Mouse (Mus musculus) CH12.LX (cell line): ENCODE results near the gene Ccdc78. TPM values are rescaled to one million over a fixed set of nuclear protein-coding genes. Genes with fewer than 3 reads are reported as not detected.
A peak's percentile ranks its signal among the peaks of the same experiment; 100 is the strongest.

ENCODE experiments used
- DNase-seq: peaks from one replicate; pipeline ENCODE4 v3.0.0-alpha.2; 2013; ENCODE audit errors: extremely low read depth
- H3K27ac ChIP-seq: 2 replicates; pipeline ENCODE4 v1.5.1; 2012; ENCODE audit warnings: low read depth, mild to moderate bottlenecking, control low read depth, moderate library complexity; ENCODE audit not compliant: insufficient read depth
- H3K27me3 ChIP-seq: replicated peaks from 2 replicates; pipeline ENCODE3; 2012; ENCODE audit warnings: inconsistent platforms
- H3K36me3 ChIP-seq, 2 experiments: replicated peaks in 1 of 2; 2 replicates each; pipeline versions ENCODE3 to v1.6.1; 2012; ENCODE audit warnings: inconsistent platforms in 1 of 2, low read length in 1 of 2, mild to moderate bottlenecking in 1 of 2, mixed read lengths in 1 of 2, moderate library complexity in 1 of 2; ENCODE audit not compliant: control insufficient read depth in 1 of 2, insufficient read depth in 1 of 2
- H3K4me1 ChIP-seq, 2 experiments: 2 replicates each; pipeline ENCODE4 v1.6.1; 2012; ENCODE audit warnings: inconsistent platforms in 1 of 2, moderate library complexity in 1 of 2; ENCODE audit not compliant: insufficient read depth in 2 of 2, control insufficient read depth in 1 of 2
- H3K4me2 ChIP-seq: 2 replicates; pipeline ENCODE4 v1.6.1; 2012; ENCODE audit warnings: low read depth, mild to moderate bottlenecking, control low read depth; ENCODE audit not compliant: poor library complexity, insufficient read depth, severe bottlenecking
- H3K4me3 ChIP-seq, 3 experiments: fragments of 150-350 bp in 1 of 3; sonication (generic) in 1 of 3; replicated peaks in 1 of 3; 2 replicates each; pipeline versions ENCODE3 to v1.5.1; 2011 to 2012; ENCODE audit warnings: low read depth in 2 of 3, low read length in 2 of 3, mild to moderate bottlenecking in 2 of 3, moderate library complexity in 2 of 3, control low read depth in 1 of 3, improper control_type of control experiment in 1 of 3, inconsistent platforms in 1 of 3, mixed read lengths in 1 of 3; ENCODE audit not compliant: poor library complexity in 1 of 3
- H3K79me2 ChIP-seq: replicated peaks from 2 replicates; pipeline ENCODE4 v1.6.1; 2012; ENCODE audit warnings: mild to moderate bottlenecking, moderate library complexity; ENCODE audit not compliant: control insufficient read depth, poor library complexity, insufficient read depth, severe bottlenecking; ENCODE audit errors: extremely low read depth
- H3K9ac ChIP-seq: 2 replicates; pipeline ENCODE4 v1.6.1; 2012; ENCODE audit warnings: low read depth, mild to moderate bottlenecking, control low read depth, moderate library complexity; ENCODE audit not compliant: insufficient read depth
- H3K9me3 ChIP-seq: replicated peaks from 2 replicates; pipeline ENCODE3; 2012; ENCODE audit warnings: low read length, inconsistent platforms, mixed read lengths
- BHLHE40 ChIP-seq: IDR thresholded peaks from 2 replicates; pipeline ENCODE4 v1.6.1; 2011; ENCODE audit warnings: mild to moderate bottlenecking, low read depth, low read length, improper control_type of control experiment
- CHD2 ChIP-seq: IDR thresholded peaks from 2 replicates; pipeline ENCODE4 v1.6.1; 2011; ENCODE audit warnings: low read length, improper control_type of control experiment
- E2F4 ChIP-seq: IDR thresholded peaks from 2 replicates; pipeline ENCODE4 v1.6.1; 2011; ENCODE audit warnings: low read depth, low read length, improper control_type of control experiment; ENCODE audit not compliant: insufficient replicate concordance
- ELF1 ChIP-seq: IDR thresholded peaks from 2 replicates; pipeline ENCODE4 v1.6.1; 2014; ENCODE audit warnings: low read depth, mild to moderate bottlenecking, inconsistent platforms, low read length, improper control_type of control experiment
- EP300 ChIP-seq: IDR thresholded peaks from 2 replicates; pipeline ENCODE4 v1.6.1; 2011; ENCODE audit warnings: low read length, improper control_type of control experiment
- ETS1 ChIP-seq: conservative IDR thresholded peaks from 2 replicates; pipeline ENCODE4 v1.6.1; 2012; ENCODE audit warnings: low read depth, mild to moderate bottlenecking, inconsistent platforms, low read length, improper control_type of control experiment, moderate library complexity
- HCFC1 ChIP-seq: IDR thresholded peaks from 2 replicates; pipeline ENCODE4 v1.6.1; 2012; ENCODE audit warnings: low read depth, mild to moderate bottlenecking, inconsistent platforms, low read length, improper control_type of control experiment
- JUN ChIP-seq: IDR thresholded peaks from 2 replicates; pipeline ENCODE4 v1.6.1; 2011; ENCODE audit warnings: low read depth, mild to moderate bottlenecking, low read length, improper control_type of control experiment, moderate library complexity; ENCODE audit not compliant: insufficient read depth
- KAT2A ChIP-seq: IDR thresholded peaks from 2 replicates; pipeline ENCODE4 v1.6.1; 2012; ENCODE audit warnings: low read length, improper control_type of control experiment, inconsistent platforms; ENCODE audit not compliant: insufficient replicate concordance
- MAFK ChIP-seq: IDR thresholded peaks from 2 replicates; pipeline ENCODE4 v1.6.1; 2011; ENCODE audit warnings: low read length, improper control_type of control experiment; ENCODE audit not compliant: insufficient replicate concordance
- MAX ChIP-seq: IDR thresholded peaks from 2 replicates; pipeline ENCODE4 v1.6.1; 2011; ENCODE audit warnings: low read length, improper control_type of control experiment
- MXI1 ChIP-seq: IDR thresholded peaks from 2 replicates; pipeline ENCODE4 v1.6.1; 2011; ENCODE audit warnings: mild to moderate bottlenecking, low read depth, low read length, improper control_type of control experiment
- POLR2AphosphoS2 ChIP-seq: IDR thresholded peaks from 2 replicates; pipeline ENCODE4 v1.6.1; 2011; ENCODE audit warnings: low read depth, low read length, improper control_type of control experiment
- RAD21 ChIP-seq: IDR thresholded peaks from 2 replicates; pipeline ENCODE4 v1.6.1; 2011; ENCODE audit warnings: low read depth, mild to moderate bottlenecking, low read length, improper control_type of control experiment, moderate library complexity
- RCOR1 ChIP-seq: conservative IDR thresholded peaks from 2 replicates; pipeline ENCODE4 v1.6.1; 2012; ENCODE audit warnings: low read depth, mild to moderate bottlenecking, inconsistent platforms, low read length, improper control_type of control experiment
- TBP ChIP-seq: conservative IDR thresholded peaks from 2 replicates; pipeline ENCODE4 v1.6.1; 2011; ENCODE audit warnings: low read depth, low read length, improper control_type of control experiment
- USF1 ChIP-seq: IDR thresholded peaks from 2 replicates; pipeline ENCODE4 v1.6.1; 2014; ENCODE audit warnings: low read depth, mild to moderate bottlenecking, inconsistent platforms, low read length, improper control_type of control experiment
- USF2 ChIP-seq: conservative IDR thresholded peaks from 2 replicates; pipeline ENCODE4 v1.6.1; 2011; ENCODE audit warnings: low read depth, low read length, improper control_type of control experiment
- ZMIZ1 ChIP-seq: IDR thresholded peaks from 2 replicates; pipeline ENCODE4 v1.6.1; 2012; ENCODE audit warnings: low read depth, mild to moderate bottlenecking, inconsistent platforms, low read length, improper control_type of control experiment
- dilution Hi-C: fragments of 300-500 bp; cut with MboI; formaldehyde crosslinking; loops from 2 replicates; pipeline ENCODE4 v1.14.3; 2020; ENCODE audit warnings: low sequenced_read_pairs; ENCODE audit not compliant: extremely low pct_unique_long_range_greater_than_20kb, extremely low pct_ligation_motif_present
- in situ Hi-C: fragments of 300-500 bp; cut with MboI; formaldehyde crosslinking; loops from 3 replicates; pipeline ENCODE4 v1.14.3; 2019; ENCODE audit warnings: low sequenced_read_pairs, low pct_ligation_motif_present, low pct_unique_long_range_greater_than_20kb, mixed read lengths
- polyA plus RNA-seq: library from polyadenylated mRNA; unstranded; fragments of >175 nt; gene quantifications from 2 replicates; pipeline ENCODE4 v1.2.1, GENCODE M21; 2012; ENCODE audit warnings: low read depth; ENCODE audit not compliant: insufficient read length
- total RNA-seq, 2 experiments: library from RNA; depleted of rRNA; stranded (reverse); fragments of 300-350 nt in 1 of 2; fragments of >200 nt in 1 of 2; gene quantifications; 2 replicates each; pipeline ENCODE4 v1.2.3; 2012 to 2014

The Ccdc78 gene
- total and polyA plus RNA-seq, 3 experiments, result 0.13 to 0.40 (median 0.25) TPM

DNA sequence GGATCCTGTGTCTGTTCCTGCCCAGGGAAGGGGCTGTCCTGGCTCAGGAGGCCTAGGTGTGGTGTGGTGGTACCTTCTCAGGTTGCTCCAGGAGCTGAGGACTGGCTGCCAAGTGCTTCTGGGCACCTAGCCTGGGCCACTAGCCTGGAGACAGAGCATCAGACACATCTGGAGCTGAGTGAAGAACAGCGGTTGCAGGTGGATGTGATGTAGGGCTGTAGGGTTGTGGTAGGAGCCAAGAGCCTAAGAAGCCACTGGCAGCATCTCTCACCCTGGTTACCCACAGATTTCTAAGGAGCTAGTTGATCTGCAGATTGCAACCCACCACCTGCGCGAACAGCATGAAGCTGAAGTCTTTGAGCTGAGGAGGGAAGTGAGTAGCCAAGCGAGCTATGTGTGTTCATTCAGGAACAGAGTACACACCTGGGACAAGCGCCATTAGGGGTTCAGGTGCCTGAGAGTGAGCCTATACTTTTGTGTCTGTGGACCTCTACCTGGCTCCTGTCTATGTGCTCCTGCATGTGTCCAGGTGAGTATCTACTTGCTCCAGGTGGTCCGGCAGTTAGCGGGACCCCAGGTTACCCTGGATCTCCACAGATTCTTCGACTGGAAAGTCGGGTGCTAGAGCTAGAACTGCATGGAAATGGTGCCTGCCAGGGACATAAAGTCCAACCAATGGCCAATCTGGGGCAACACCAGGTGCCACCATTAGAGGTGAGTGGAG is 563 bp downstream of the Ccdc78 start:
- Histone ChIP-seq H3K36me3 (peaks cover 41 to 70% of the 10 kb centered on the region in 2 experiments), H3K4me1 (peaks cover 7 to 27% of the 10 kb centered on the region in 2 experiments), H3K9me3 (no peaks in the 10 kb centered on the region), H3K4me2 (no peak overlapping the region), H3K4me3 (no peak overlapping the region), H3K79me2 (0 out of 2 replicates have a peak, but pooled peaks cover 3% of the 10 kb centered on the region), H3K9ac (no peak overlapping the region), H3K27me3 (no peaks in the 10 kb centered on the region), H3K27ac (no peak overlapping the region)
- in situ Hi-C loops (no loop called here), dilution Hi-C loops (no loop called here)
- no peak for DNase-seq
- TF ChIP-seq ETS1 (no peak), ZMIZ1 (no peak), HCFC1 (no peak), POLR2AphosphoS2 (no peak), MAFK (no peak), USF1 (no peak), CHD2 (no peak), MXI1 (no peak), E2F4 (no peak), JUN (no peak), ELF1 (no peak), KAT2A (no peak), EP300 (no peak), BHLHE40 (no peak), TBP (no peak), USF2 (no peak), MAX (no peak), RAD21 (no peak)

DNA sequence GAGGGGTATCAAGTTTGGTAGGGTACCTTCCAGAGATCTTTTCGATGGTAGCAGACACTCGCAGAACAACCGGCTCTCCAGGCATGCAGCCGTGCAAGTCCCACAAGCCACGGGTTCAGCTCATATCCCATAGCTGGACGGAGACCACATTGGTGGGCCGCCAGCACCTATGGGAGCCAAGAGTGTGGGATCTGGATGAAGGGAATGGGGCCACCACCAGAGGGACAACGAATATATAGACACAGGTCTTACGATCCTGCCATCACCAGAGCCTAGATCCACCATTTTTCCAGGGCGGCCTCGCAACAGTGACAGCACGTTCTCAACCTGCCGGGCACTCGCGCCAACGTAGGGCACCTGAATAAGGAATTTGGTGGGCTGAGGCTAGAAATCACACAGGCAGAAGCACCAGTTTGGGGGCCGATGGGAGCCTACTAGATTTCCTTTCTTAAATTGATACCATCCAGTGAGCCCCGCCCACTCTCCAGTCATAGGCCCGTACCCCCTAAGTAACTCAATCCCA is 5.0 kb downstream of the Ccdc78 start:
- Histone ChIP-seq H3K27me3 (no peaks in the 10 kb centered on the region), H3K4me1 (peaks cover 14 to 29% of the 10 kb centered on the region in 2 experiments), H3K9me3 (no peaks in the 10 kb centered on the region), H3K27ac (no peak overlapping the region), H3K79me2 (0 out of 2 replicates have a peak, but pooled peaks cover 3% of the 10 kb centered on the region), H3K36me3 (peaks cover 17 to 50% of the 10 kb centered on the region in 2 experiments), H3K4me2 (peak overlapping the region; percentile 71), H3K4me3 (peak overlapping the region; percentile 67 to 83 (median 76)), H3K9ac (peak overlapping the region; percentile 42)
- in situ Hi-C loops, result loop anchor here (10.0 kb wide), 1 partner anchor 57 kb away; the partner anchor contains the start of gene Mslnl
- TF ChIP-seq RCOR1, result no peak
- DNase-seq, result no peak
- dilution Hi-C loops, result no loop called here
